Mouse (Mus musculus): ENCODE results near the gene Ugt1a8. TPM values are rescaled to one million over a fixed set of nuclear protein-coding genes. Genes with fewer than 3 reads are reported as not detected.
A peak's percentile ranks its signal among the peaks of the same experiment; 100 is the strongest.
"Not testable (repeated sequence)": the region's sequence is repeated elsewhere in the genome, so short reads cannot be mapped to it uniquely, and the experiment has no call there.

Gene Ugt1a8
- polyA plus RNA-seq, 1 experiment = not detected

DNA sequence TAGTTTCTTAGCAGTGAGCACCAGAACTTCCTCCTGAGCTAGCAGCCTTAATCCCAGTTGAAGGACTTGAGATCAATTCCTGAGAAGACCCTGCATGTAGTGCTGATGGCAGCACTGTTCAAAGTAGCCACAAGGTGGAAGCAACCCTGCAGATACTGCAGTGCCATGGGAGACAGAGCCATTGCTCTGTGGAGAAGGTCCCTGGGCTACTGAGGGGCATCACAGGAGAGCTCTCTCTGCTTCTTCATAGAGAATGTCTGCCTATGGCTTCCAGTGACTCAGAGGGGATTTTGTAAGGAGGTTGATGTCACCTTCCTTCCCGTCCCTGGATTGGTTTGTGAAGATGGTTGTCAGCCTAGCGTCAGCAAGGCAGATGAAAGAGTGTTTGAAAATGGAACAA lies 62.5 kb downstream of the Ugt1a8 start:
- WGBS = 86% methylated on average over 2 of the region's 2 CpGs
- DNase-seq (ENCODE audit: low read depth, low spot score) = not testable (repeated sequence)

DNA sequence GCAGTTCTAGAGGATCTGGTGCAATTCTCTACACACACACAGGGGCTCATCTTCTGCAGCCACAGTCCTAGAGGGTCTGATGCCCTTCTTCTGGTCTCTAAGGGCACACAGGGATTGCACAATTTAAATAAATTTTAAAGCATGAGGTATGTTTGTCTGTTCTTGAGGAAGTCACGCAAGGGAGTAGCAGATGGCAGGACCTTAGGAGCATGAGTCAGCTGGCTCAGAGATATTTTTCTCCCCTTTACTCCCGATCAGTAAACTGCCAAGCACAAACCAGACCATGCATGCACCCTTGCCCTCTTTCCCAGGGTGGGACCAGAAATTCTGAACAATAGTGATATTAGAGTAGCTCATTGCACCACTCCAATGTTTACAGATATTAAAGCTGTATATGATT lies 70.8 kb downstream of the Ugt1a8 start:
- 13% methylated on average over 2 of the region's 2 CpGs for WGBS
- peak; percentile 37 for DNase-seq (ENCODE audit: low read depth, low spot score)

DNA sequence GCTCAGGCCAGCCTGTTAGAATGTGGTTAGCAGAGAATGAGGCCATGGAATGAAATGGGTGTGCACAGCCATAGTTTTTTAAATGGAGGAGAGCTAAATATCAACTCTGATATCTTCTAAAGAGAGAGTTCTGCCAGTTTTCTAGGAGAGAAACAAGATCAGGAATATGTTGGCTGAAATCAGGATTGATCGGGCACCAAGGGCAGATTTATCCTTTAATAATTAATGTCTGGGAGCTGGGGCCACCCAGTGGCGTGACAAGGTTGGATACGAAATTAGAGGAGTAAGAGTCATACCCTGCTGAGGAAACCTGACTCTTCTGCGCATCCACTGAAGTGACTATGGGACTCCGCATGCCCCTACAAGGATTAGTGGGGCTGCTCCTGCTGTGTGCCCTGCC lies 78.1 kb downstream of the Ugt1a8 start, which contains the start of gene Ugt1a5:
Gene Ugt1a5 (plus strand): TSS at position 302 of the 400 bp plus-strand sequence.
- no peak for DNase-seq (ENCODE audit: low read depth, low spot score)
- 93% methylated on average over 5 of the region's 5 CpGs for WGBS

DNA sequence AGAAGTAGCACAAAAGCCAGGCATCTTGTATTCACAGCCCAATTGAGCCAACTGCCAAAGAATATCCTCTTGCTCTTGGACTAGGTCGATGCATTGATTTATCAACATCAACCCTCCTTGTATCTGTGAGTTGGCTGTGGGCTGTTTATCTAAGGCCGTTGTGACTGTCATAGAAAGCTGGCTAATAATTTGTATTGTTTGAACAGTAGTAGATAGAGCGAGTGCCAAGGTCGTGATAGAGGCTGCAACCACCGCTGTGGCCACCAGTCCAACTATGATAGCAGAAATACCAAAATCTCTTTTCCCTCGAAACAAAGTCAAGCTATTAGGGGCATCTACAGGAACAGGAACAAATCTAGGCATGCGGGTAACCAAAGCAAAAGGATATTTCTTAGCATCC lies 84.6 kb downstream of the Ugt1a8 start:
- not testable (repeated sequence) for DNase-seq (ENCODE audit: low read depth, low spot score)
- WGBS = 81% methylated on average over 7 of the region's 7 CpGs

DNA sequence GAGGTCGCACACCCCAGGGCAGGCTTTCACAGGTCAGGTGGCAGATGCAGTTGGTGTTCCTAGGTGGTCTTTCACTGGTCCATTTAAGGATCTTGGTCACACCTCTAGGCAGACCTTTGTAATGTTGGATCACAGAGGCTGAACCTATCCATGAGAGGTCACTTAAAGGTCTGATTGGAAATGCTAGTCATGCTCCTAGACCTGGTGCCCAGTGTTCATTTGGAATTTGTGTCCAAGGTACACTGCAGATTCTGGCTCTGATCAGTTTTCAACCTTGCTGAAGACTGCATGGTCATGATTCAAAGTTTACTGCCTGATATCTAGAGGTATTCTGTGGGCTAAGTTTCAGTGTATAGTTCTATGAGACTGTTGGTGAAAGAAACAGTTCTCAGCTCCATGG lies 92.0 kb downstream of the Ugt1a8 start:
- 83% methylated on average over 1 of the region's 1 CpGs for WGBS
- DNase-seq (ENCODE audit: low read depth, low spot score) = no peak

DNA sequence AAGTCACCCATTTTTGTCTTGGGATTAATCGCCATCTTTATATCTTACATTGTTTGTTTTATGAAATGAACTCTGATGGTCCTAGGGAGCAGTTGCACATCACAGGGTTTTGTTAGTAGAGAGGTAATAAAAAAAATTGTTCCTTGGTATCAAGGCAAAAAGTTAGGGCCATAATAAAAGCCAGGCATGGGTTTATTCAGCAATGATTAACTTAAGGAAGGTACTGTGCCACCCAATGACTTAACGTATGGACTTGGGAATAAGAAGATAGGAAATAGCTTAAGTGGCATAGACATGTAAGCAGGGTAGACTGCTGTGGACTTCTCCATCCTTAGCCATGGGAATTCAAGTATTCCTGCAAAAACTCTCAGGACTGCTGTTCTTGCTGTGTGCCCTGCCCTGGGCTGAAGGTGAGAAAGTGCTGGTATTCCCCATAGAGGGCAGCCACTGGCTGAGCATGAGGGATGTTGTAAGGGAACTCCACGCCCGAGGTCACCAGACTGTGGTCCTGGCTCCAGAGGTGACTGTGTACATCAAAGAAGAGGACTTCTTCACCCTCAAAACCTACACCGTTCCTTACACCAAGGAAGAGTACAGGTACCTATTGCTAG lies 98.8 kb downstream of the Ugt1a8 start:
- DNase-seq (ENCODE audit: low read depth, low spot score) = peak; percentile 64
- WGBS = 29% methylated on average over 5 of the region's 5 CpGs

DNA sequence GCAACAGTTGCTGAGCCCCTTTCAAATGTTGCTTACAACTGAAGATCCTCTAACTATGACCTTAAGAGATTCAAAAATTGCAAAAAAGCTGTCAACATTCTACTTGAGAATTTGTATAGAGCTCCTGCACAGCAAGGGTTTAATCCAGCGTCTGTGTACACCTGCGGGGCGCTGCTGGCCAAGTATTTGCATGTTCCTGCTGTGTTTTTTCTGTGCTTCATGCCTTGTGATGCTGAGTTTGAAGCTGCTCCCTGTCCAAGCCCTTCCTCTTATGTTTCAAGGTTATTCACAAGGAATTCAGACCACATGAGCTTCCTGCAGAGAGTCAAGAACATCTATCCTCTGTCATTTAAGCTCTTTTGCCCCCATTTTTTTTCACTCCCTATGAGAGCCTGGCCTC lies 104.5 kb downstream of the Ugt1a8 start:
- DNase-seq (ENCODE audit: low read depth, low spot score) = no peak
- 83% methylated on average over 3 of the region's 3 CpGs for WGBS

DNA sequence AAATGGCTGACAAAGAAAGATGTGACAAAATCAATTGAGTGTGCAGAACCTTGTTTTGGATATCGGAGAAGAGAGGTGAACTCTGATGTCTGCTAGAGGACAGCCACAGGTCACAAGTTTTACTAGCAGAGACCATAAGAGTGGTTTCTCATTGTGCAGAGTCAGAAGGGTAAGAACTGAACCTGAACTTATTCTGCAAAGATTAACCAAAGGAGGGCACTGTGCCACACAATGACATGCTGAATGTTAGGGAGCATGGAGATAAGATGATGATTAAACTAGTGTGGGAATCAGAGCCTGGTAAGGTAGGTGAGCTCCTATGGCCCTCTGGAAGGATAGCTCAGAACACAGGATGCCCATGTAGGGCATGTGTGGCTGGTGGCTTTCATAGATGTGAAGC lies 108.1 kb downstream of the Ugt1a8 start:
- DNase-seq (ENCODE audit: low read depth, low spot score) = no peak
- 75% methylated on average over 1 of the region's 1 CpGs for WGBS

DNA sequence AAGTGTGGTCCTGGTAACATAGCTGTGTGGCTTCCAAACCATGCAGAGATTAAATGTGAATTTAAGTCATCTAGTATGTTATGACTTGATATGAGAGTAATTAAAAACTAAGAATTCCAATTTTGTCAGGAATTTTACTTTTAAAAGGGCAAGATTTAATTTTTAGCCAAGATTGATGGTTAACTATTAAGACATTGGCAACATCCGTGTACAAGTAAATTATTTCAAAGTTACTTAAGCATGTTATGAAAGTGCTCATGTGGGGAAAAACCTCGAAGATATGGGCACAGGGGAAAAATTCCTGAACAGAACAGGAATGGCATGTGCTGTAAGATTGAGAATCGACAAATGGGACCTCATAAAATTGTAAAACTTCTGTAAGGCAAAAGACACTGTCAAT lies 109.8 kb downstream of the Ugt1a8 start:
- WGBS = 68% methylated on average over 3 of the region's 3 CpGs
- no peak for DNase-seq (ENCODE audit: low read depth, low spot score)

DNA sequence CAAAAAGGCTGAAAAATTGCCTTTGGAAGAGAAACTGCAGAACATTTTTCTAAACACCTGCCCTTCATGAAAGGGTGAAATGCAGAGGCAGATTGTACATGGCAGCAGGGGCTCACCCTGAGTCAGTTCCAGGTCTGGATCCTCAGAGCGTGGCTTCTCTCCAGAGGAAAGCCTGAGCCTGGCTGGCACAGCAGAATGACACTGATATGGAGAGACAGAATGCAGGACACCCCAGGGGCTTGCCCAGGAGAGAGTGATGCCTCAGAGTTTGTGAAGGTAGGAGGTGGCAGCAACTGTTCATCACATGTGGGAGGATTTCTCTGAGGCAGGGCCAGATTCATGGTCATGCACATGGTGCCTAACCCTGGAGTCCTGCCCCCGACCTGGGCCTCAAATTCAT lies 112.4 kb downstream of the Ugt1a8 start:
- DNase-seq (ENCODE audit: low read depth, low spot score) = no peak
- WGBS = 75% methylated on average over 2 of the region's 2 CpGs

DNA sequence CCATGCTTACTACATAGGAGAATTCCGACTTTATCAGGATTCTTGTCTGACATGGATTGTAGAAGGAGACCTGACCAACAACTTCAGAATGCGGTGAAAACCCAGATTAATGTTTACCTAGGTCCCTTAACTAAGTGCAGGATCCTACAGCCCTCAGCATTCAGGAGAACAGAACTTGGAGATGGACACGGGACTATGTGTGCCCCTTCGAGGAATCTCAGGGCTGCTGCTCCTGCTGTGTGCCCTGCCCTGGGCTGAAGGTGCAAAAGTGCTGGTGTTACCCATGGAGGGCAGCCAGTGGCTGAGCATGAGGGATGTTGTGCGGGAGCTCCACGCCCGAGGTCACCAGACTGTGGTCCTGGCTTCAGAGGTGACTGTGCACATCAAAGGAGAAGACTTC lies 112.8 kb downstream of the Ugt1a8 start, which contains the start of gene Ugt1a2:
Gene Ugt1a2 (plus strand): TSS at position 146 of the 400 bp plus-strand sequence.
- DNase-seq (ENCODE audit: low read depth, low spot score) = no peak
- WGBS = 68% methylated on average over 7 of the region's 7 CpGs

DNA sequence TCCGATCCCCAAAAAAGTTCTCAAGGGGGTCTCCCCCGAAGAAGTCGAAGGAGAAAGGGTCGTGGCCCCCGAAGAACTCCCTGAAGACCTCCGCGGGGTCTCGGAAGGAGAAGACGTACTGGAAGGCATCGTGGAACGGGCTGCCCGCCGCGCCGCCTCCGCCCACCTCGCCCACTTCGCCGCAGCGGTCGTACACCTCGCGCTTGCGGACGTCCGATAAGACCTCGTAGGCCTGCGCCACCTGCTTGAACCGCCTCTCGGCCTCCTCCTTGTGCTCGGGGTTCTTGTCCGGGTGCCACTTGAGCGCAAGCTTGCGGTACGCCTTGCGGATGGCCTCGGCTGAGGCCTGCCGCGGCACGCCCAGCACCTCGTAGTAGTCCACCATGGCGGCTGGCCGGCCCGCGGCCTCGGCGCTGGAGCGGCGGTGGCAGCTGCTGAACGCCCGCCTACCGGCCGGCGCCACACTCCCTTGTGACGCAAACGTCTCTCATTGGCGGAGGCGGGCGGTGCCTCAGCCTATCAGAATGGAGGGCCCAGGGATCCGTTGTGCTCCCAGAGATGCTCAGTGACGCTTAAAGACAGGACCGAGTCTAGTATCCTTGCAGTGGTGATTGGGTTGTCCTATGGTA lies 117.8 kb downstream of the Ugt1a8 start, which contains the start of gene Dnajb3:
Gene Dnajb3 (minus strand): TSS at position 489 of the 629 bp plus-strand sequence.
- WGBS = 50% methylated on average over 62 of the region's 62 CpGs
- no peak for DNase-seq (ENCODE audit: low read depth, low spot score)

DNA sequence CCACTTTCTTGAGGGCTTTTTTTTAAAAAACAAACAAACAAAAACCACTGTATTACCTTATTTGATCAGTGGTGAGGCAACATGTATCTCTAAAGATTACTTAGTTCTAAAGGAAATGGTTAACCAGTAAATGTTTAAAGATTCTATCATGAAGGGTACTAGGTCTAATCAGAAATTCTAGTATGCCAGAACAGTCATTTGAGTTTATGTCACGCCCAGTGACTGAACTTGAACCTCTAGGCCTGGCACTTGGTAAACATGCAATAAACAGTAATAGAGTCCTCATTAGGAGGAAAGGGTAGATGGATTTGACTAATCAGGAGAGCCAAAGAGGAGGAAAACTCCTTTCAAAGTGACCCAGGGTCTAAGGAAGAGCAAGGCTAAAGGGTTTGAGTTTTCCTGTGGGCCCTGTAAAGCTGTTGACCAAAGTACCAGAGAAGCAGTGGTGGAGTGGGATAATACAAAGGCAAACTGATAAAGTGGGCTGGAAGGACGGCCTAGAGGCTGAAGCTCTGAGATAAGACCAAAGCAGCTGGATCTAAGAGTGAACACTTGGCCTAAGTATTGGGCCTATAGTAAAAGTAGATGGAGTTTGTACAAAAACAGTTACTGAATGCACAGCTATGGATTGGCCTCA lies 119.3 kb downstream of the Ugt1a8 start:
- WGBS = 40% methylated on average over 2 of the region's 2 CpGs

DNA sequence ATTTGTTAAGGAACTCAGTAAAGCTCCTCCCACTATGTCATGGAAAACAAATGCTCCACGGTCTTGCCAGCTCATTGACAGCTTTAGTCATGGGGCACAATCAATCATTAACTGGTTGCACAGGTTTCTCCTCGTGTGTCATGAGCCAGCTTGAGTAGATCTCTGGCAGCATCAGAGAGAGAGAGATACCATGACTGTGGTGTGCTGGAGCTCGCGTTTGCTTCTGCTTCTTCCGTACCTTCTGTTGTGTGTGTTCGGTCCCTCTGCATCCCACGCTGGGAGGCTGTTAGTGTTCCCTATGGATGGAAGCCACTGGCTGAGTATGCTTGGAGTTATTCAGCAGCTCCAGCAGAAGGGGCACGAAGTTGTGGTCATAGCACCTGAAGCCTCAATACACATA lies 124.2 kb downstream of the Ugt1a8 start, which contains the start of gene Ugt1a1:
Gene Ugt1a1 (plus strand): TSS at position 148 of the 400 bp plus-strand sequence.
- DNase-seq (ENCODE audit: low read depth, low spot score) = peak; percentile 98
- 46% methylated on average over 8 of the region's 8 CpGs for WGBS

More for the DNA sequence above, 119.3 kb downstream of the Ugt1a8 start:
- DNase-seq (ENCODE audit: low read depth, low spot score) = no peak

DNA sequence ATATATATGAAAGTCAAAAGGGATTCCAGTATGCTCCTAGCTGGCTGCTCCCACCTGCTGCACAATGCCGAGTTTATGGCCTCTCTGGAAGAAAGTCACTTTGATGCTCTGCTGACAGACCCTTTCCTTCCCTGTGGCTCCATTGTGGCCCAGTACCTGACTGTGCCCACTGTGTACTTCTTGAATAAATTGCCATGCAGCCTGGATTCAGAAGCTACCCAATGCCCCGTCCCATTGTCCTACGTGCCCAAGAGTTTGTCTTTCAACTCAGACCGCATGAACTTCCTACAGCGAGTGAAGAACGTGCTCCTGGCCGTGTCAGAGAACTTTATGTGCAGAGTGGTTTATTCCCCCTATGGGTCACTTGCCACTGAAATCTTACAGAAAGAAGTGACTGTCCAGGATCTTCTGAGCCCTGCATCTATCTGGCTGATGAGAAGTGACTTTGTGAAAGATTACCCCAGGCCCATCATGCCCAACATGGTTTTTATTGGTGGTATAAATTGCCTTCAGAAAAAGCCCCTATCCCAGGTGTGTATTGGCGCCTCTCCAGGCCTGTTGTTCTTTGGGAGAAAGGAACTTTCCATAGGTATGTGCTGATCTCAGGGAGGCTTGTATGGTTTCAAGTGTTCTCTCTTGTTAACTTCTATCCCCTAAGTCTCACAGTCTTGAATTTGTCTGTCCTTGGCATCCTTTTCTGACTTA lies 124.9 kb downstream of the Ugt1a8 start:
- DNase-seq (ENCODE audit: low read depth, low spot score) = no peak
- WGBS = 48% methylated on average over 8 of the region's 8 CpGs

DNA sequence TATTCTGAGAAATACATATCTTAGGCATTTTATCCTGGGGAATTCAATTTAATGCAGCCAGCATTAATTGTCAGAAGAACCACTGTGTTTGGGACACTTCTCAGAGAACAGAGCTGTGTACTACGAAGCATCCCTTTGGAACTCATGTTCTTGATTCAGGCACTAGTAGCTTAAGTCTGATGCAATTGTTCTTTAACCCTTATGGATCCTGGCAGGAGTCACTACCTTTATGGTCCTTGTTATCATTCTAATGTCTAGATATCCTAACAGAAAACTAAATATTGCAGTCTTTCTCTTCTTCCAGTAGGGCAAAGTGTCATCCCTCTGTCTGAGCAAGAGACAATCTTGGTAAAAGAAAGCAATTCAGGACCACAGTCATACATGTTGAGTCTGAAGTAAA lies 125.4 kb downstream of the Ugt1a8 start:
- DNase-seq (ENCODE audit: low read depth, low spot score) = no peak
- WGBS = 59% methylated on average over 1 of the region's 1 CpGs

DNA sequence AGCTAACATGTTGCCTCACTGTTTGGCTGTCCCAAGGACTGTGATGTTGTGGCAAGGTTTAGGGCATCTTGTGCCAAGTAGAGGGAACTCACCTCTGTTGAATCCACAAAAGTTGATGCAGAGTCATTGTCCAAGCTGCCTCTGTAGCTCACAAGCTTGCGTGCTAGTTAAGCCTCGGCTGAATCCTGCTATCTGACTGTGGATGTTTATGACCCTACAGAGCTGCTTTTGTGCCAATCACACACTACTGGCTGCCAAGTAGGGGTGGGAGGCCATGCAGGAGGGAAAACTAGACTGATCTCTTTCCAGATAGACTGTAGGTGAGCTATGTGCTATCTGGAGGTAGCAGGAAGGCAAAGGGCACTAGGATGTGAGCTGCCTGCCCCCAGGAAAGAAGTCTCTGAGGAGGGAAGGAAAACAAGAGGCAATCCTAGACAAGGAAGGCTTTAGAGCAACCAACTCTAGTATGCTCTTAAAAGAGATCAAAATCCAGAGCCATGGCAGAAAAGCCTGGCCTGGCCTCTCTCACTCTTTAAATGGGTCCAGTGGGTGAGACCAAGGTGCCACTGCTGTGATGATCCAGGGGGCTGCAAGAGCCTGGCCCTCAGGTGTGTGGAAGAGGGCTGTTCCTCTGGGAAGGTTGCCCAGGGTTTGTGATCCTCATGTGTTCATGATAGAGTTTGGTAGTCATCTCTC lies 126.3 kb downstream of the Ugt1a8 start:
- peak; percentile 100 for DNase-seq (ENCODE audit: low read depth, low spot score)
- 42% methylated on average over 2 of the region's 2 CpGs for WGBS

DNA sequence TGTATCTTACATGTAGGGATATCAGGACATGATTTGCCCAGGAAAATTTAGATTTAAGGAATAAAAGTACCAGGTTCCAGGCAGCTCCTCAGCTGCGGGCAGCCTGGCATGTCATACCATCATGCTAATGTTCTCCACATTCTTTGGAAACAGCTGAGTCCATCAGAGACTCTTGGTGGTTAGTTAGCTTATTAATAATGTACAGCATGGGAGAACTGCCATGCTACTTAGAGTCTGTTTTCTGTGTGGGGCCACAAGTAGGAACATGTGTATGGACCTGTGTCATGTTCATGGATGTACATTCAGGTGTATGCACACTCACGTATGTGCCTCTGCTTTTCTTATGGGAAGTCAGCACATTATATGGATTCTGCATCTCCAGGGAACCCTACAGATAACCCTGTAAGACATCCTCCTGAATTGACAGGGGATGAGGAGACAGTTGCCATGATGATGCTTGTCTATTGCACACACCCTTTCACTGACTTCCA lies 126.9 kb downstream of the Ugt1a8 start:
- 69% methylated on average over 2 of the region's 2 CpGs for WGBS
- DNase-seq (ENCODE audit: low read depth, low spot score) = no peak
